Mouse (Mus musculus) gastrocnemius, postnatal 4 days (tissue): ENCODE results near the gene Spa17. TPM values are rescaled to one million over a fixed set of nuclear protein-coding genes. Genes with fewer than 3 reads are reported as not detected.

ENCODE experiments used
- DNase-seq, 2 experiments: peaks; one replicate each; pipeline ENCODE4 v3.0.0; 2021 to 2022; ENCODE audit warnings: low spot score in 2 of 2, mixed read lengths in 2 of 2
- total RNA-seq, 2 experiments: library from RNA; stranded (reverse); gene quantifications; 2 replicates each; pipeline ENCODE4 v1.2.3; 2021

The Spa17 gene
- total RNA-seq, 2 experiments from 2014 or later = 1.4 TPM

DNA sequence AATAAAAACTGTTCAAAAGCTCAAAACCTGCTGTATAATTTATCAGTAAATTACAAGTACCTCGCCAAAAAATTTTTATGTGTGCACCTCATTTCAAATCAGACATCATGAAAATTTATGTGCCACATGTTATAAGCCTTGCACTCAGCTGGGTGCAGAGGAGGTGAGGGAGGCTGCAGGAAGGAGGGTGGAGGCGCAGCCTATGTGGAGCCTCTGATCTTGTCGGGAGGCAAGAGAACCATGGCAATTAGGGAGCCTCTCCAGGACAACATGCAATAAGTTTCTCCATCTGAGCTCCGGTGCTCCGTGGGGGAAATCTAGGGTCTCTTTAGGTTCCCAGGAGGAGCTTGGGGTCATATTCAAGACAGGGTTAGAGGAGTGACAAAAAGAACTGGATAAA lies 46.1 kb downstream of the Spa17 start:
- no peak for DNase-seq

DNA sequence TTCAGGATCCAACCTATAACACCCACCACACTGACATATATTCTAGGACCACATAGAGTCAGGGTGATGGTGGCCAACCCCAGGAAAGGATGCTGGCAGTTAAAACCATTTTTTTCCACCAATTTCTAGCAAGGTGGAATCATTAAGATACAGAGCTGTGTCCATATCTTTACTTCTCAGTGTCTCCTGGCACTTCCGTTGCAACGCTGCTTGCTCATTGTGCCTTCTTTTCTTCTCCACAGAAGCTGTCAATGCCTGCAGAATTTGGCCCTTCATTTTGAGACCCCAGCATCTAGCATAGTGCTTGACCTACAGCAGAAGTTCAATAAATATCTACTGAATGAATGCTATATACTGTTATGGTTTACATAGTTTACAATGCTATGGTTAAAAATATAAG lies 46.5 kb downstream of the Spa17 start:
- DNase-seq = no peak

DNA sequence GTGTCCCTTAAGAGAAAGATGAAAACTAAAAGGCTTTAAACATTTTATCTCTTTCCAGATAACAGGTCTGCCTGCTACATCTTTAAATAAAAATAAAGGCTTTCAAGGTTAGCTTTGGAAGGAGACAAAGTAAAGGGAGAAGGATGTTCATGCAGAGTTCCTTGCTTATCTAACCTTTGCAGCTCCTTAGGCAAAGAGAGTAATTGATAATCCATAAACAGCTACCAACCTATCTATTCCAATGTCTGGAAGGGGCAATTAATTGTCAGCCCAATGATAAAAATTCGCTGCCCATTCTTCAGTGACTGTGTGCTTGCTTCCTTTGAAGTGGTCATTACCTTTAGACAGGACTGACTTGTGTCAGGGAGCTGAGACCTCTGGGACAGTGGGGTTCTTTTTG lies 49.7 kb downstream of the Spa17 start:
- DNase-seq = no peak

DNA sequence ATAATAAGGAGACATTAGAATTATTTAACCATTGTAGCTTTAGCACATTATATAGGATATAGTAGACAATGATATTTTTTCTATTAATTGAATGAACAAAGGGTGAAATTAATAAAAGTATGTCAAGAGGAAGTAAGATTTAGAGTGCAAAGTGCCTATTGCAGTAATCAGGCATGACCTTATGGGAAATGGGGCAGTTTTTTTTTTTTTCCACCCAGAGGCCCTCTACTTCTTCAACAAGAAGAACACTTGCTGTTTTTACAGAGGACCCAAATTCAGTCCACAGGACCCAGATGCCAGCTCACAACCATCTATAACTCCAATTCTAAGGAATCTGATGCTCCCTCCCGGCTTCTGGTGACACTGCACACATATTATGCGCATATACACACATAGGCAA lies 52.9 kb downstream of the Spa17 start:
- DNase-seq = no peak

DNA sequence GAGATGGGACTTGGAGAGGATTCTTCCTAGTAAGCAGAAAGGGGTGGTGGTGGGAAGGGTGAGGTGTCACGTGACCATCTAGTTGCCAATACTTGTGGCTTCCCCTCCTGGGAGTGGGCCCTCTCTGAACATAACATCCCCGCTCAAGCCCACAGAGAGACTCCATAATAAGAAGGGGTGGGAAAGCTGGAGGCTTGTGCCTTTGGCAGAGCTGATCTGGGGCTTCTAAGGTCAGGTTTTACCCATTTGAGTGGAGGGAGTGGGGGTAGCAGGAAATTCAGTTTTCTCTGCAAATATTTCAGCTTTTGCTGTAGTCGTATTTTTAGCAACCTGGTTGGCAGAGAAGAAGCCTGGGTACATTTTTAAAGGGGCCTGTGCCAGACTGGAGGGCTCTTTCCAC lies 57.2 kb downstream of the Spa17 start:
- DNase-seq = no peak

DNA sequence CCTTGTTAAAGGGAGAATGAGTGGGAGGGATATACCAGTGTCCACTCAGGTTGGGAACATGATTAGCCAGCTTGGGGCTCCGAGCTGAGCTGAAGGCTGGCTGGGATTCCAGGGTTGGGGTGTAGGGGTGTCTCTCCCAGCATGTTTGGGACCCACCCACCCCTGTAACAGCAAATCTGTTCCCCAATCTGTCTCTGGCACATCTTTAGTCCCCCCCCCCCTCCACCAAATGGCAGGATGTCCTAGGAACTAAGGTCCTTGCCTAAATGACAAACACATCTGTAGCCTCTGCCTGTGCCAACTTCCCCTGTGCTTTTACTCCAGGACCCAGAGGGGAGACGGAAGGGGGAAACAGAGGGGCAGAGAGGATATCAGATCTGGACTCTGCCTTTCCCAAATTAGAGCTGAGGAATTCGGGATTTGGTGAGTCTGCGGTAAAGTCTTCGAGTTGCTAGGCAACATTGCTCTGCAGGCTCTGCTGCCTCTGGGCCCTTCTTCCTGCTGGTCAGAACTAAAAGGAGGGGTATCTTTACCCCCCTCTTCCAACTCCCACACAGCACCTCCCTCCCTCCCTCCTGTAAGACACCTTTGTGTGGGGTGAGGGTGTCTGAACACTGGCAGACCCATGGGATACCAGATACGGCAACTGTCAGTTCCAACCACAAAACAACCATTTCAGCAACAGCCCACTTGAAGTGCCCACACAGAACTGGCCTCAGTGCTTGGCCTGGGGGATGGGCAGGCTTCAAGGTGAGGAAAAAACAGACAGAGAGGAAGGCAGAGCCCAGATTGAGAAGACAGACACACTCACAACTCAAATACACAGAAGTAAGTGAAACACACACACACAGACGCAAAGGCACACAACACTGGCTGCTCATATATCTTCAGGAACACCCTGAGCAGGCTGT lies 58.4 kb downstream of the Spa17 start, which contains the start of gene Siae:
Gene Siae (plus strand): TSS at position 861 of the 911 bp plus-strand sequence.
- DNase-seq = no peak

DNA sequence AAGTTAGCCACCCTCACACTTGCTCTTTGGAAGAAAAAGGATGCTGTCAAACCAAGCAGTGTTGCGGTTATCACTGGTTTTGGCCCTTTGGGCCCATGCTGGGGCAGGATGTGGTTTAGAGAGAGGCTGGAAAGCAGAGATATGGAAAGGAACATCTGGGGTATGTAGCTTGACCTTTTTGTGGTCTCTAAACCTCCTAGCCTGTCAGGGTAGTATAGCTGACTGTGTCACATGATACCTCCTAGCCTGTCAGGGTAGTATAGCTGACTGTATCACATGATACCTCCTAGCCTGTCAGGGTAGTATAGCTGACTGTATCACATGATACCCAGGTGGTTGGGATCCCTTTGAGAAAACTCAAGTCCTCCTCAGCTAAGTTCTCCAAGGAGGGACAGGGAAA lies 59.2 kb downstream of the Spa17 start:
- no peak for DNase-seq

Other genes starting within 250 kb of the Spa17 start
- gene Hepacam, start 246.4 kb downstream of the Spa17 start, total RNA-seq = under 1 TPM; 0.41 to 0.59 TPM
- 10 to 100 TPM; 23.6 to 27.2 TPM for gene Robo4, start 211.8 kb downstream of the Spa17 start, total RNA-seq
- not detected for gene Robo3, start 180.5 kb downstream of the Spa17 start, total RNA-seq
- gene Msantd2, start 124.4 kb downstream of the Spa17 start, total RNA-seq = 10 to 100 TPM; 17.7 to 19.5 TPM
- 10 to 100 TPM; 50.7 to 55.3 TPM for gene Esam, start 85.6 kb downstream of the Spa17 start, total RNA-seq
- 1 to 10 TPM; 2.9 to 6.8 TPM for gene Vsig2, start 74.5 kb downstream of the Spa17 start, total RNA-seq
- 1 to 10 TPM; 2.3 to 3.2 TPM for gene Nrgn, start 60.8 kb downstream of the Spa17 start, total RNA-seq
- gene Siae, start 58.0 kb downstream of the Spa17 start, total RNA-seq = 1 to 10 TPM; 6.0 to 7.2 TPM
- gene Tbrg1, start 43.6 kb upstream of the Spa17 start, total RNA-seq = 10 to 100 TPM; 75.0 to 76.6 TPM
- not detected for gene Panx3, start 55.5 kb upstream of the Spa17 start, total RNA-seq
- gene Olfr160, start 102.5 kb upstream of the Spa17 start, total RNA-seq = not detected
- not detected for gene Olfr874, start 131.4 kb upstream of the Spa17 start, total RNA-seq
- gene Olfr875, start 158.1 kb upstream of the Spa17 start, total RNA-seq = not detected
- gene Olfr876, start 189.3 kb upstream of the Spa17 start, total RNA-seq = not detected
- not detected for gene Olfr877, start 240.5 kb upstream of the Spa17 start, total RNA-seq